Mouse (Mus musculus) c-Kit-positive CD71-positive TER-119-positive erythroid progenitor cells, embryonic 14.5 days (primary cell): ENCODE data around the gene Trmt1l.
A peak's percentile ranks its signal among the peaks of the same experiment; 100 is the strongest.

ENCODE experiments used
- DNase-seq: peaks from one replicate; pipeline ENCODE4 v3.0.0-alpha.2; 2013; ENCODE audit warnings: low spot score

The Trmt1l gene

GRCm38 (mm10) chr1:151494711-151495110 lies 66.4 kb downstream of the Trmt1l start:
- DNase-seq = no peak

- DNase-seq = no peak
These were observed 67.4 kb downstream of the Trmt1l start for GRCm38 (mm10) chr1:151495635-151496285.

DNA sequence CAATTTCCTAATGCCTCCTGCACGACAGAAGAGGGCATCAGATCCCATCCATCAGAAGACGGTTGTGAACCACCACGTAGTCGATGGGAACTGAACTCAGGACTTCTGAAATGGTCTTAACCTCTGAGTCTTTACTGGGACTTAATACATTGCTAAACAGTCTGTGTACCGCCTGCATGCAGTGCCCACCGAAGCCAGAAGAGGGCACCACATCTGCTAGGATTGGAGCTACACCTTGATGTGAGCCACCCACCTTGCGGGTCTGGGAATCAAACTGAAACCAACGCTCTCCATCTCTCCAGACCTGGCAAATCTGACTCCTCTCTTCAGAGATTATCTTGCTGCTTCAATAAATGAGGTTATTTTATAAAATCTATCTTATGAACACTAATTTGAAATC lies 68.7 kb downstream of the Trmt1l start:
- DNase-seq = peak; percentile 60

- no peak for DNase-seq
These were observed 69.6 kb downstream of the Trmt1l start for GRCm38 (mm10) chr1:151497942-151498341.

GRCm38 (mm10) chr1:151498381-151498780 lies 70.0 kb downstream of the Trmt1l start:
- DNase-seq = no peak

DNA sequence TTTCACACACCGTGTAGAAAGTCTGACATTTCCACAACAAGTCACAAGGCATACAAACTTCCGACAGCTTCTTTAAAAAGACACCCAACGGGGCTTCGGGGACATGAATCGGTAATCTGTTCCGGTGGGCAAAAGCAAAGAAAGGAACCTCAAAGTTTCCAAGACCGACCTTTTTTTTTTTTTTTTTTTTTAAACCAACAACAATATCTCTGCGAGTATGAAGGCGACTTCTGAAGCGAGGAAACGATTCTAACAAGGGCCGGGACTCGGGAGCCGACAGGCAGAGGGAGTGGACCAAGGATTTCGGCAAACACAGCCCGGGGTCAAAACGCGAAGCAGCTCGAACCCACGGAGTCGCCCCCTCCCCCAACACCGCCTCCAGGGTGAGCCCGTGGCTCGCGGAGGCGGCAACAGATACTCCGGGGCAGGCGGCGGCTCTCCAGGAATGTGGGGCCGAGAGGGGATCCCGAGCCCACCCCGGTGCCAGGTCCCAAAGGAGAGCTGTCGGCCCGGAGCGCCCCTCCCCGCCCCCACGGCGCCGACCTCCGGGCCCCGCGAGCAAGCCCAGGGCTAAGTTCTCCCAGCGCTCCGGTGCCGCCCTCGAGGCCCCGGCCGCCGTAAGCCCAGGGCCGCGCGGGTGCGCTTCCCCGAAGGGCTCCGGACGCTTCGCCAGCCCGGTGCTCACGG lies 71.6 kb downstream of the Trmt1l start:
- peak; percentile 27 for DNase-seq

GRCm38 (mm10) chr1:151500531-151501361 lies 72.4 kb downstream of the Trmt1l start, which contains the start of gene Rnf2:
Gene Rnf2 (minus strand): TSS chr1:151500955.
- peak; percentile 81 for DNase-seq
